Mouse (Mus musculus) G1E-ER4 (cell line): ENCODE measurements around the gene Cdk18. TPM values are rescaled to one million over a fixed set of nuclear protein-coding genes. Genes with fewer than 3 reads are reported as not detected.

Experiments used
- GATA1 ChIP-seq: IDR thresholded peaks from one replicate; pipeline ENCODE4 v1.8.0; 2012; ENCODE audit warnings: low read length, inconsistent platforms
- polyA plus RNA-seq: library from polyadenylated mRNA; stranded (reverse); fragments of >175 nt; gene quantifications from 2 replicates; pipeline ENCODE4 v1.2.3, GENCODE M21; 2012

The Cdk18 gene
- polyA plus RNA-seq, 1 experiment: not detected

- TF ChIP-seq GATA1: no peak
Observed at GRCm38 (mm10) chr1:132137935-132138575, 1.4 kb downstream of the Cdk18 start.

GRCm38 (mm10) chr1:132136847-132137246 lies 2.6 kb downstream of the Cdk18 start:
- no peak for TF ChIP-seq GATA1

- no peak for TF ChIP-seq GATA1
Observed at GRCm38 (mm10) chr1:132135631-132136030, 3.9 kb downstream of the Cdk18 start.

- TF ChIP-seq GATA1: no peak
Observed at GRCm38 (mm10) chr1:132128311-132128710, 11.2 kb downstream of the Cdk18 start.

- TF ChIP-seq GATA1: no peak
Observed at GRCm38 (mm10) chr1:132125803-132126405, 13.6 kb downstream of the Cdk18 start.

GRCm38 (mm10) chr1:132125249-132125648 lies 14.2 kb downstream of the Cdk18 start:
- TF ChIP-seq GATA1: no peak

- no peak for TF ChIP-seq GATA1
Observed at GRCm38 (mm10) chr1:132123420-132124014, 16.0 kb downstream of the Cdk18 start.

- TF ChIP-seq GATA1: no peak
Observed at GRCm38 (mm10) chr1:132121895-132122294, 17.6 kb downstream of the Cdk18 start.

GRCm38 (mm10) chr1:132121236-132121635 lies 18.2 kb downstream of the Cdk18 start:
- TF ChIP-seq GATA1: no peak

- no peak for TF ChIP-seq GATA1
Observed at GRCm38 (mm10) chr1:132116606-132117005, 22.9 kb downstream of the Cdk18 start.

- TF ChIP-seq GATA1: no peak
Observed at GRCm38 (mm10) chr1:132113098-132113497, 26.4 kb downstream of the Cdk18 start.

GRCm38 (mm10) chr1:132112426-132112825 lies 27.1 kb downstream of the Cdk18 start:
- no peak for TF ChIP-seq GATA1

GRCm38 (mm10) chr1:132111411-132111810 lies 28.1 kb downstream of the Cdk18 start:
- no peak for TF ChIP-seq GATA1

GRCm38 (mm10) chr1:132109368-132109767 lies 30.1 kb downstream of the Cdk18 start:
- no peak for TF ChIP-seq GATA1

- no peak for TF ChIP-seq GATA1
Observed at GRCm38 (mm10) chr1:132104353-132104752, 35.1 kb downstream of the Cdk18 start.

- no peak for TF ChIP-seq GATA1
Observed at GRCm38 (mm10) chr1:132101953-132102697, 37.4 kb downstream of the Cdk18 start.

- TF ChIP-seq GATA1: no peak
Observed at GRCm38 (mm10) chr1:132099775-132100174, 39.7 kb downstream of the Cdk18 start.
